Mouse (Mus musculus): ENCODE data around the gene Enox1. TPM values are rescaled to one million over a fixed set of nuclear protein-coding genes. Genes with fewer than 3 reads are reported as not detected.

The Enox1 gene
- total and polyA plus RNA-seq, 3 experiments: not detected

DNA sequence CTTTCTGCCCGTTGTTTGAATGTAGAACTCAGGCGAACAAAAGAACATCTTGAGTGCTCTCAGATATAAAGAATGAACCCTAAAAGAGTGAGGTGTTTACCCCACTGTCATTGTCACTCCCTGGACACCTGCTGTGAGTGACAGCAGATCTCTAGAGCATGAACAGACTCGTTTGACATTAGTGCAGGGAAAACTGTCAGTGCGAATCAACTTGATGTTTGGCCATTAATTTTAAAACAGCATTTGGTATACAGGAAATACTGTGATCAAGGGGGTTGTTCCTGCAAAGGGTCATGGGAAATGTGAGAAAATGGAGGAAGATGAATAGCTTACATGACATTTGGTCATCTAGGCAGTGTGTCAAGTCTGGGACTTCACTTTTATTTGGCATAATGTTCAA is 101.6 kb downstream of the Enox1 start:
- Histone ChIP-seq H3K36me3 (replicated peaks in 1 of 2; ENCODE audit: control insufficient read depth in 1 of 2, insufficient read depth in 1 of 2, low read length in 1 of 2) (no peaks in the 10 kb centered on the region), H3K9me3 (replicated peaks; ENCODE audit: low read length) (peaks cover 75% of the 10 kb centered on the region), H3K4me3 (replicated peaks in 1 of 3; ENCODE audit: low read depth in 2 of 3, low read length in 2 of 3, poor library complexity in 1 of 3) (no peak overlapping the region), H3K4me2 (ENCODE audit: insufficient read depth, low read depth, poor library complexity, severe bottlenecking) (no peak overlapping the region), H3K27me3 (replicated peaks) (no peaks in the 10 kb centered on the region), H3K79me2 (replicated peaks; ENCODE audit: control insufficient read depth, extremely low read depth, insufficient read depth, poor library complexity, severe bottlenecking) (no peaks in the 10 kb centered on the region), H3K4me1 (ENCODE audit: control insufficient read depth in 1 of 2, insufficient read depth in 2 of 2) (no peaks in the 10 kb centered on the region), H3K27ac (ENCODE audit: insufficient read depth, low read depth) (no peak overlapping the region), H3K9ac (ENCODE audit: insufficient read depth, low read depth) (no peak overlapping the region)
- in situ Hi-C loops (cut with MboI; ENCODE audit: low pct_ligation_motif_present, low pct_unique_long_range_greater_than_20kb, low sequenced_read_pairs): no loop called here
- dilution Hi-C loops (cut with MboI; ENCODE audit: extremely low pct_ligation_motif_present, extremely low pct_unique_long_range_greater_than_20kb, low sequenced_read_pairs): no loop called here
- TF ChIP-seq GABPA (IDR thresholded peaks at IDR 0.05; ENCODE audit: insufficient replicate concordance, low read depth, low read length) (no peak), KAT2A (IDR thresholded peaks at IDR 0.05; ENCODE audit: insufficient replicate concordance, low read length) (no peak), TCF12 (IDR thresholded peaks at IDR 0.05; ENCODE audit: low read depth, low read length) (no peak)
- DNase-seq (ENCODE audit: extremely low read depth): no peak

DNA sequence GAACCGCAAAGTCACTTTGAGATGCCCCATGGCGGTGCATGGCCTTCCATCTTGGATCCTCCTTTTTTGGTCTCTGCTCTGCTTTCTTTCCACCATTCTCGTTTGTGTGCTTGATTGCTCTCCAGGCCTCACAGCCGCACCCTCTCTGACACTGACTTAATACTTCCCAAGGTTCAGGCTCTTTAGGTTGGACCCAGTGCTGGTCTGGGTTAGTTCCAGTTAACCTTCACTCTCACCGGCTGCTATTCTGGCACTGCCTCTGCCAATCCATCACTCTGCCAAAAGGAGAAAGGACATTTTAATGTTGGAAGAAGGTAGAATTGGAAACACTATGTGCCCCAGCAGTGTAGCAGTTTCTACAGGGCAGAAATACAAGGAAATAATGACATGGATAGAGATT is 103.1 kb downstream of the Enox1 start:
- no peak for TF ChIP-seq CHD1 (IDR thresholded peaks at IDR 0.05; ENCODE audit: low read depth, low read length)
- TF ChIP-seq MAFK (IDR thresholded peaks at IDR 0.05; ENCODE audit: insufficient replicate concordance, low read length): no peak
- Histone ChIP-seq H3K4me3 (replicated peaks in 1 of 3; ENCODE audit: low read depth in 2 of 3, low read length in 2 of 3, poor library complexity in 1 of 3) (no peak overlapping the region), H3K9ac (ENCODE audit: insufficient read depth, low read depth) (no peak overlapping the region), H3K9me3 (replicated peaks; ENCODE audit: low read length) (peaks cover 77% of the 10 kb centered on the region), H3K27me3 (replicated peaks) (no peaks in the 10 kb centered on the region), H3K27ac (ENCODE audit: insufficient read depth, low read depth) (no peak overlapping the region), H3K36me3 (replicated peaks in 1 of 2; ENCODE audit: control insufficient read depth in 1 of 2, insufficient read depth in 1 of 2, low read length in 1 of 2) (no peaks in the 10 kb centered on the region), H3K79me2 (replicated peaks; ENCODE audit: control insufficient read depth, extremely low read depth, insufficient read depth, poor library complexity, severe bottlenecking) (no peaks in the 10 kb centered on the region), H3K4me2 (ENCODE audit: insufficient read depth, low read depth, poor library complexity, severe bottlenecking) (no peak overlapping the region), H3K4me1 (ENCODE audit: control insufficient read depth in 1 of 2, insufficient read depth in 2 of 2) (no peaks in the 10 kb centered on the region)
- in situ Hi-C loops (cut with MboI; ENCODE audit: low pct_ligation_motif_present, low pct_unique_long_range_greater_than_20kb, low sequenced_read_pairs) (no loop called here), dilution Hi-C loops (cut with MboI; ENCODE audit: extremely low pct_ligation_motif_present, extremely low pct_unique_long_range_greater_than_20kb, low sequenced_read_pairs) (no loop called here)
- no peak for DNase-seq (ENCODE audit: extremely low read depth)

DNA sequence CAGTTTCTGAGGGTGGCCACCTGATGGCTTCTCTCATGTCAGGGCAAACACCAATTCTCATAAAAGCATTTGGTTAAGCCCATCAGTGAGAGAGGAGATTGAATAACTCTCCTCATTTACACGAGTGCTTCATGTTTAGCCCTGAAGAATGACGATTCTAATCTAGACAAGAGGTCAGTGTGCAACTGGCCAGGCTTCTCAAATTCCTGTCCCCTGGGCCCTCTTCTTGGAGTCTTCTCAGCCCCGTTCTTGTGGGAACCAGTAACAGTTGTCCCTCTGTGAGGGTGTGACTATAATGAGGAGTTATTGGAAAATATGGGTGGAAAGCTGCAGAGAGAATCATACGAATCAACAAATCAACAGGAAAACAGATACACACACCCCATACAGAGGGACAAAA is 103.5 kb downstream of the Enox1 start:
- Histone ChIP-seq H3K36me3 (replicated peaks in 1 of 2; ENCODE audit: control insufficient read depth in 1 of 2, insufficient read depth in 1 of 2, low read length in 1 of 2) (no peaks in the 10 kb centered on the region), H3K27ac (ENCODE audit: insufficient read depth, low read depth) (no peak overlapping the region), H3K4me3 (replicated peaks in 1 of 3; ENCODE audit: low read depth in 2 of 3, low read length in 2 of 3, poor library complexity in 1 of 3) (no peak overlapping the region), H3K79me2 (replicated peaks; ENCODE audit: control insufficient read depth, extremely low read depth, insufficient read depth, poor library complexity, severe bottlenecking) (no peaks in the 10 kb centered on the region), H3K9ac (ENCODE audit: insufficient read depth, low read depth) (no peak overlapping the region), H3K27me3 (replicated peaks) (no peaks in the 10 kb centered on the region), H3K9me3 (replicated peaks; ENCODE audit: low read length) (peaks cover 76% of the 10 kb centered on the region), H3K4me2 (ENCODE audit: insufficient read depth, low read depth, poor library complexity, severe bottlenecking) (no peak overlapping the region), H3K4me1 (ENCODE audit: control insufficient read depth in 1 of 2, insufficient read depth in 2 of 2) (no peaks in the 10 kb centered on the region)
- in situ Hi-C loops (cut with MboI; ENCODE audit: low pct_ligation_motif_present, low pct_unique_long_range_greater_than_20kb, low sequenced_read_pairs) (no loop called here), dilution Hi-C loops (cut with MboI; ENCODE audit: extremely low pct_ligation_motif_present, extremely low pct_unique_long_range_greater_than_20kb, low sequenced_read_pairs) (no loop called here)
- DNase-seq (ENCODE audit: extremely low read depth): no peak
- TF ChIP-seq NELFE (IDR thresholded peaks at IDR 0.05; ENCODE audit: low read depth, low read length): no peak
- TF ChIP-seq BHLHE40 (IDR thresholded peaks at IDR 0.05; ENCODE audit: low read depth, low read length): no peak
- TF ChIP-seq HCFC1 (IDR thresholded peaks at IDR 0.05; ENCODE audit: low read depth, low read length): no peak
- TF ChIP-seq POLR2A (IDR thresholded peaks at IDR 0.05; ENCODE audit: low read depth, low read length): no peak
- TF ChIP-seq MAFK (IDR thresholded peaks at IDR 0.05; ENCODE audit: insufficient replicate concordance, low read length): no peak
- TF ChIP-seq CHD2 (IDR thresholded peaks at IDR 0.05; ENCODE audit: low read length): no peak
- TF ChIP-seq MYC (IDR thresholded peaks at IDR 0.05; ENCODE audit: low read depth, low read length): no peak
- no peak for TF ChIP-seq ZMIZ1 (IDR thresholded peaks at IDR 0.05; ENCODE audit: low read depth, low read length)
- TF ChIP-seq CTCF (conservative IDR thresholded peaks at IDR 0.05 in 1 of 2, IDR thresholded peaks at IDR 0.05 in 1 of 2; ENCODE audit: low read depth in 2 of 2, low read length in 2 of 2): no peak
- TF ChIP-seq EP300 (IDR thresholded peaks at IDR 0.05; ENCODE audit: low read length): no peak
- TF ChIP-seq NRF1 (IDR thresholded peaks at IDR 0.05; ENCODE audit: low read depth, low read length): no peak
- TF ChIP-seq ELF1 (IDR thresholded peaks at IDR 0.05; ENCODE audit: low read depth, low read length): no peak
- no peak for TF ChIP-seq ETS1 (conservative IDR thresholded peaks at IDR 0.05; ENCODE audit: low read depth, low read length)
- TF ChIP-seq MEF2A (IDR thresholded peaks at IDR 0.05; ENCODE audit: borderline replicate concordance, low read depth, low read length): no peak
- TF ChIP-seq ZNF384 (IDR thresholded peaks at IDR 0.05; ENCODE audit: low read depth, low read length): no peak
- no peak for TF ChIP-seq IRF4 (IDR thresholded peaks at IDR 0.05; ENCODE audit: low read depth, low read length)
- no peak for TF ChIP-seq PAX5 (IDR thresholded peaks at IDR 0.05; ENCODE audit: low read length)
- no peak for TF ChIP-seq ZKSCAN1 (IDR thresholded peaks at IDR 0.05; ENCODE audit: borderline replicate concordance, low read depth, low read length)
- no peak for TF ChIP-seq MAX (IDR thresholded peaks at IDR 0.05; ENCODE audit: low read length)
- no peak for TF ChIP-seq USF2 (conservative IDR thresholded peaks at IDR 0.05; ENCODE audit: low read depth, low read length)
